Mouse (Mus musculus) midbrain, embryonic 12.5 days (tissue): Measurements from ENCODE around the gene Kyat3. TPM values are rescaled to one million over a fixed set of nuclear protein-coding genes. Genes with fewer than 3 reads are reported as not detected.
"Not testable (repeated sequence)": the region's sequence is repeated elsewhere in the genome, so short reads cannot be mapped to it uniquely, and the experiment has no call there.

ENCODE experiments used
- ATAC-seq: fragments of 200-750 bp; cut with Nextera tagmentation; 2 replicates; pipeline ENCODE4 v1.8.0; 2017; ENCODE audit warnings: low read depth, moderate TSS enrichment, moderate library complexity; ENCODE audit not compliant: low FRiP score
- H3K27ac ChIP-seq: fragments of 300-500 bp; sonication (generic); replicated peaks from 2 replicates; pipeline ENCODE4 v1.5.1; 2016; ENCODE audit warnings: mild to moderate bottlenecking
- H3K27me3 ChIP-seq: fragments of 300-500 bp; sonication (generic); 2 replicates; pipeline ENCODE4 v1.6.1; 2016; ENCODE audit warnings: mild to moderate bottlenecking
- H3K36me3 ChIP-seq: fragments of 300-500 bp; sonication (generic); 2 replicates; pipeline ENCODE4 v1.6.1; 2016
- H3K4me1 ChIP-seq: fragments of 300-500 bp; sonication (generic); 2 replicates; pipeline ENCODE4 v1.6.1; 2016
- H3K4me2 ChIP-seq: fragments of 300-500 bp; sonication (generic); replicated peaks from 2 replicates; pipeline ENCODE4 v1.6.1; 2016; ENCODE audit warnings: mild to moderate bottlenecking, moderate library complexity
- H3K4me3 ChIP-seq: fragments of 300-500 bp; sonication (generic); 2 replicates; pipeline ENCODE4 v1.5.1; 2016; ENCODE audit warnings: mild to moderate bottlenecking
- H3K9ac ChIP-seq: fragments of 300-500 bp; sonication (generic); replicated peaks from 2 replicates; pipeline ENCODE4 v1.6.1; 2016; ENCODE audit warnings: mild to moderate bottlenecking, moderate library complexity
- H3K9me3 ChIP-seq: fragments of 300-500 bp; sonication (generic); 2 replicates; pipeline ENCODE4 v1.6.1; 2016; ENCODE audit warnings: mild to moderate bottlenecking
- WGBS: fragments of 180-500 bp; shearing (Covaris S2); methylation state at CpG from one replicate; pipeline ENCODE4 v1.1.7; 2016; 5-methylcytosine and 5-hydroxymethylcytosine counted together
- polyA plus RNA-seq: library from polyadenylated mRNA; unstranded; fragments of >200 nt; fragmentation: Nextera tagmentation; extraction: Ambion mirVana; gene quantifications from 2 replicates; pipeline ENCODE4 v1.2.1, GENCODE M21; 2016

The Kyat3 gene
- polyA plus RNA-seq: 6.9 and 7.9 TPM in 2 replicates

DNA sequence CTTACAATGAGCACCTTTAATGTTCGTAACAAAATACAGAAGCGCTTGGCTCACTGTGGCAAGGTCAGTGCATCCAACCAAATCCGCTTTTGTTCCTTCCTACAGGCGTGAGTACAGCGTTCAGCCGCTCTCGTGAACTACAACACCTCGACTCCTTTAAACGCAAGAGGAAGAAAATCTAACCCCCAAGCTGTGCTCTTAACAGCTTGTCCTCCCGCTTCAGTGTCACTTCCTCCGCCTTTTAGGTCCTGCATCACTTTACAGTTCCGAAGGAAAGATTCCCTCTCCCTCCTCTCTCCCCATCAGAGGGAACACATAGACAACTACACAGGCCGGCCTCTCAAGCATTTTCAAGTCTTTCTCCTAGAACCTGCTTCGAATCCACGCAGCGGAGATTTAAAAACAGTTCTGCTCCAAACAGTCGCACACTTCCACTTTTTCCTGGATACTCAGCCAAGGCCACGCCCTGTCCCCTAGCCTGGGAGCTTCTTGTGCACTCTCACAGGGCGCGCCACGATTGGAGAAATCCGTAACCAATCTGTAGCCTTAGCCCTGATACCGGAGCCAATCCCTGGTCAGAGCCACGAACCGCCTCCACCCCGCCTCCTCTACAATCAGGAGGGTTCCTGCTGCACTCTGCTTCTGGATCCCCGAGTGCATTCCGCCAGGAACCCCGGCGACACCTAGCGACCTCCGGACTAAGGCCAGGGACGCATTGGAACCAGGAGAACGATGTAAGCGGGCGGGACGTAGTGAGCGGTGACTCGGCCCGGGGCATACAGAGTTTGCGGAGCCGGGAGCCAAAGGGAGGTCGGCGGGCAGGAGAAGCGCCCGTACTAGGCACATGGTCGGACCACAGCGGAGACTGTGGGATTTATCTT lies at the start of gene Kyat3:
TSS of gene Kyat3 (plus strand) at position 610 of the 881 bp plus-strand sequence.
- ATAC-seq: peak; percentile 100
- peak within 1 kb of the TSS; percentile 64 for H3K4me2 ChIP-seq
- H3K4me1 ChIP-seq: peaks cover 14% of the 10 kb centered on the region
- no peak within 1 kb of the TSS; the same call in 1 of the 2 replicates for H3K27ac ChIP-seq
- no peaks in the 10 kb centered on the region for H3K36me3 ChIP-seq
- no peaks in the 10 kb centered on the region for H3K9me3 ChIP-seq
- peak within 1 kb of the TSS; percentile 41 for H3K9ac ChIP-seq
- peak within 1 kb of the TSS; percentile 52 for H3K4me3 ChIP-seq
- under 1% methylated on average over 48 of the region's 48 CpGs for WGBS
- peaks cover 22% of the 10 kb centered on the region for H3K27me3 ChIP-seq

DNA sequence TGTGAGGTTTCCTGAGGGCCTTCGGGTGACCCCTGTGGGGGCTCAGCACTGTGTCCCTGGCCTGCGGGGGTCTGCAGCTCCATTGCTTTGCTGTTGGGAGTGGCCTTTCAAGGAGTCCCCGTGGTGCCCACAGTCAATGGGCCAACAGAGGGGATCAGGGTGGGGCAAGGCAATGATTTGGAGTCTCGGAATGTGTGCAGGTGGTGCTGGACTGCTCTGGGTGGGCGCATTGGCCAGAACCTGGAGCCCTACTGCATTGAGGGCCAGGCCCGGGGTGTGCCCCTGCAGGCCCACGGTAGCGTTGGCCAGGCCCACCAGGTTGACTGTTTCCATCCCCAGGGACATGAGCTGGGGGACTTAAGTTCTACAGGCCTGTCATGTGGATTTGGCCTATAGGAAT lies 36.1 kb upstream of the Kyat3 start:
- H3K27me3 ChIP-seq: no peaks in the 10 kb centered on the region
- 94% methylated on average over 8 of the region's 8 CpGs for WGBS
- no peak for ATAC-seq

DNA sequence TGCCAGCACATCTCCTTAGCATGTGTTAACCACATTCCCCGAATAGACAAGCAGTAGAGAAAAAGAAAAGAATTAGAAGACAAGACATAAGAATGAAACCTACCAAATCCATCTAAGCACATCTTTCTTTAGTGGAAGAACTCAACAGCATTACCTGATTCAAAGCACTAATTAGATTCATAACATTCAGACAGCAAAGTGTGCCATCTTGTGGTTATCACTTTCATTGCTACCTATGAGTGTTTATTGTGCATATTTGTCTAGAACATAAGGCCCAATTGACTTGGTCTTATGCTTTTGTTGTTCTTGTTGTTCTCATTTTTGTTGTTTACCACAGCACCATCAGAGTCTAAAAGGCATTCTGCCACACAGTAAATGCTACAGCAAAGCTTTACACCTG lies 26.2 kb upstream of the Kyat3 start:
- 87% methylated on average over 1 of the region's 1 CpGs for WGBS
- no peaks in the 10 kb centered on the region for H3K27me3 ChIP-seq
- H3K27ac ChIP-seq: no peak overlapping the region
- H3K36me3 ChIP-seq: no peaks in the 10 kb centered on the region
- H3K4me1 ChIP-seq: no peaks in the 10 kb centered on the region
- no peak for ATAC-seq
- H3K9ac ChIP-seq: no peak overlapping the region
- no peak overlapping the region for H3K4me2 ChIP-seq
- H3K9me3 ChIP-seq: no peaks in the 10 kb centered on the region
- no peak overlapping the region for H3K4me3 ChIP-seq

More for the DNA sequence above, 36.1 kb upstream of the Kyat3 start:
- Histone ChIP-seq H3K4me1 (no peaks in the 10 kb centered on the region), H3K9ac (no peak overlapping the region), H3K4me2 (no peak overlapping the region), H3K27ac (no peak overlapping the region), H3K9me3 (no peaks in the 10 kb centered on the region; the same call in 1 of the 2 replicates), H3K4me3 (no peak overlapping the region), H3K36me3 (no peaks in the 10 kb centered on the region)

DNA sequence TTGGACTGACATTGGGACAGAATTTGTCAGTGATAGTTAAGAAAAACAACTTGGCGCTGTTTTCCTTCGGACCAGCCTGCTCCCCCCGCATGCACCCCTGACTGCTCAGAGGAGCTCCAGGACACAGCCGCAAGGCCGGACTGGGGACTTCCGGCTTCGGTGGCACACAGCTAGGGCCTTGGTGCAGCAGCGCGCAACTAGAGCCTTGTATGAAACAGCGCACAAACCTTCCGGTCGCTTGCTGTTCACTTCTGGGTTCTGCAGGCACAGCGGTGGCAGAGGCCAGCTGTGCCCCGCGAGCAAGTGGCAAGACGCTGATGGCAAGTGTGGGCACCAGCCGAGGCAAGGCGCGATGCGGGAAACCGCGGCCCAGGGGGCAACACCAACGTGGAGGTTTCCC lies 12.9 kb upstream of the Kyat3 start:
- no peak overlapping the region for H3K4me3 ChIP-seq

DNA sequence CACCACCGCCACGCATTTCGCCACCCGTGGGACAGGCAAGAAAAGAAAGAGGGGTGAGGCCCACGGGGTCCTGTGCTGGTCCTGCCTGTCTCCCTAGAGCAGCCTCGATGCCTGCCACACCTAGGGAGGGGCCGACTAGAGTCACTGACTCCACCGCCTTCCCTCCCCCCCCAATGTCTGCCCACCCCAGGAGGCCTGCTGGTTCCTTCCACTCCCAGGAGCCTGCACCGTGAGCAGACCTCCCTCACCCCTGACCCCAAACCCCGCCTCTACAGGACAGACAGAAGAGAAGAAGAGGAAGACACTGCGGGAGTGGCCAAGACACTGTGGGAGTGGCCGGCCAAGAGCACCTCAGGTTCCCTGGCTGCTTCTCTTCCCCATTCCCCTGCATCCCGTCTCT lies 12.5 kb upstream of the Kyat3 start:
- Histone ChIP-seq H3K36me3 (no peaks in the 10 kb centered on the region), H3K9ac (no peak overlapping the region), H3K4me1 (no peaks in the 10 kb centered on the region), H3K27me3 (no peaks in the 10 kb centered on the region), H3K4me3 (no peak overlapping the region), H3K4me2 (peak overlapping the region; percentile 27; the same call in 1 of the 2 replicates), H3K9me3 (peaks cover 4% of the 10 kb centered on the region; the same call in 1 of the 2 replicates), H3K27ac (no peak overlapping the region)
- WGBS: 49% methylated on average over 13 of the region's 13 CpGs
- ATAC-seq: no peak

More for the DNA sequence above, 12.9 kb upstream of the Kyat3 start:
- WGBS: 68% methylated on average over 23 of the region's 23 CpGs
- Histone ChIP-seq H3K27me3 (no peaks in the 10 kb centered on the region), H3K27ac (no peak overlapping the region), H3K36me3 (no peaks in the 10 kb centered on the region), H3K4me2 (peak overlapping the region; percentile 27; the same call in 1 of the 2 replicates), H3K9ac (no peak overlapping the region), H3K9me3 (peaks cover 4% of the 10 kb centered on the region; the same call in 1 of the 2 replicates), H3K4me1 (no peaks in the 10 kb centered on the region)
- no peak for ATAC-seq

DNA sequence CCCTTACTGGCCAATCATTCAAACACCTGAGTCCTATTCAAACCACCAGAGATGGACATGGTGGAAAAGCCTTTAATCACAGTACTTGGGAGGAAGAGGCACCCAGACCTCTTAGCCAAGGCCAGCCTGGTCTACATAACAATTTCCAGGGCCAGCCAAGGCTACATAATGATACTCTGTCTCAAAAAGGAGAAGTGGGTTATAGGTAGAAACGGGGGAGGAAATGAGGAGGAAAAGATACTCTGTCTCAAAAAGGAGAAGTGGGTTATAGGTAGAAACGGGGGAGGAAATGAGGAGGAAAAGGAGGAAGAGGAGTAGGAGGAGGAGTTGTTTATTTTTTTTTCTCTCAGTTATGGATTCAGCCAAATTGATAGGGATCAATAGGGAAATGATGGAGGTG lies 4.3 kb upstream of the Kyat3 start:
- Histone ChIP-seq H3K4me1 (peaks cover 12% of the 10 kb centered on the region), H3K4me2 (no peak overlapping the region), H3K9me3 (no peaks in the 10 kb centered on the region), H3K9ac (no peak overlapping the region), H3K4me3 (no peak overlapping the region), H3K27ac (no peak overlapping the region), H3K27me3 (peaks cover 15% of the 10 kb centered on the region), H3K36me3 (no peaks in the 10 kb centered on the region)
- no peak for ATAC-seq
- 81% methylated on average over 2 of the region's 2 CpGs for WGBS

DNA sequence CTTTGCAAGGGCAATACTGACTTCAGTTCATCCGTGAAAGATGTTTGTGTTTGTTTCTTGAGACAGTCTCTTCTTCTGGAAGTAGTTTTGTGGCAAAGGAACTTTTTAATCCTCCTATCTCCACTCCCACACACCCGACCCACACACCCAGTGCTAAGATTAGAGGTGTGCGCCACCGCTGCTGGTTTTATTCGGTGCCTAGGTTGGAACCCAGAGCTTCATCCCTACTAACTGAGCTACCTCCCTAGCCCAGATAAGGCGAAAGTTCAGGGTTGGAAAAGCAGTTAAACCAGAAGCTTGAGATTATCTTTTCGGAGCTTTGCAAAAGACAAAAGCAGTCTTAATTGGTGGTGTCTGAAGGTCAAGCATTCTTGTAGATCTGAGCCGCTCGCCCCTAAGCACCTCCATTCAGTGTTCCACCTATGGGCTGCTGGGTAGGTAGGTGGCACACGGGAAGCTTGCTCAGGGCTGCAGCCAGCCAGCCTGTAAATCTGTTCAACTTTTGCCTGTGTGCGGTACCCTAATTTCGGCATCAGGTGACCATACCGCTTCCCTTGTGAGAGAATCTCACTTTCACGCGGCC lies 647 bp downstream of the Kyat3 start:
- Histone ChIP-seq H3K4me3 (peak overlapping the region; percentile 52), H3K4me1 (peaks cover 14% of the 10 kb centered on the region), H3K9ac (no peak overlapping the region), H3K36me3 (no peaks in the 10 kb centered on the region), H3K27me3 (peaks cover 22% of the 10 kb centered on the region), H3K27ac (no peak overlapping the region), H3K4me2 (peak overlapping the region; percentile 64), H3K9me3 (no peaks in the 10 kb centered on the region)
- ATAC-seq: peak; percentile 4; the same call in 1 of the 2 replicates
- WGBS: 34% methylated on average over 15 of the region's 15 CpGs

DNA sequence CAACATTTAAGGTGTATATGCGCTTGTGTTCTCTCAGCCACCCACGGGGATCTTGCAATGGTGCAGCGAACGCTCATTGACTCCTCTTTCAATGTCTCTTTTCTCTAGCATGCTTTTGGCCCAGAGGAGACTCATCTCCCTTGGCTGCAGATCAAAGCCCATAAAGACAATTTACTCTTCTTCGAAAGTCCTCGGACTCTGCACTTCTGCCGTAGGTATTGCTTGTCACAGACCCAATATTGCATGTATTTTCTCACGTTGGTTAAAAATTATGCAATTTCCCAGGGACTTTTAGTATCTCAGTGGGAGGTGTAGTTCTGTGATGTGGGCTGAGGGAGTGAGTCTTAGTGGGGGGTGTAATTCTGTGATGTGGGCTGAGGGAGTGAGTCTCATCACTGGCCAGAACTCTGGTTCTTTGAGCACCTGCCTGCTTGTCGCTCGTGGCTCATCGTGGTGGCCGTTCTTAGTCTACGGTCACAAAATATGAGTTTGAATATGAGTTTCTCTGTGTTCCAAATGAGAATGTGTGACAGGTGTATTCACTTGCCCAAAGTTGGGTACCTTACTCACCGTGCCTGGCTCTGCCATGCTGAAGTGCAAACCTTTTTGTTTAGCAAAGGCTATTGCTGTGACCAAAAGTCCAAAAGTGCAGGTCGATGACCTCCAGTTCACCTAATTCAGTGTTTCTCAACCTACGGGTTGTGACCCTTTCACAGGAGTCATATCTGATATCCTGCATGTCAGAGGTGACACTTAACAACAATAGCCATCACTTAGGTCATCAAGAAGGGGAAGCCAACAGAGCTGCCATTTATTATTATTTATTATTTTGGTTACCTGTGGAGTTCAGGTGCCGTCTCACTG lies 6.0 kb downstream of the Kyat3 start:
- no peak for ATAC-seq
- Histone ChIP-seq H3K36me3 (no peaks in the 10 kb centered on the region), H3K27me3 (peaks cover 4% of the 10 kb centered on the region), H3K9ac (no peak overlapping the region), H3K4me3 (no peak overlapping the region), H3K4me1 (no peaks in the 10 kb centered on the region), H3K4me2 (no peak overlapping the region), H3K9me3 (no peaks in the 10 kb centered on the region), H3K27ac (no peak overlapping the region)
- 93% methylated on average over 17 of the region's 17 CpGs for WGBS

DNA sequence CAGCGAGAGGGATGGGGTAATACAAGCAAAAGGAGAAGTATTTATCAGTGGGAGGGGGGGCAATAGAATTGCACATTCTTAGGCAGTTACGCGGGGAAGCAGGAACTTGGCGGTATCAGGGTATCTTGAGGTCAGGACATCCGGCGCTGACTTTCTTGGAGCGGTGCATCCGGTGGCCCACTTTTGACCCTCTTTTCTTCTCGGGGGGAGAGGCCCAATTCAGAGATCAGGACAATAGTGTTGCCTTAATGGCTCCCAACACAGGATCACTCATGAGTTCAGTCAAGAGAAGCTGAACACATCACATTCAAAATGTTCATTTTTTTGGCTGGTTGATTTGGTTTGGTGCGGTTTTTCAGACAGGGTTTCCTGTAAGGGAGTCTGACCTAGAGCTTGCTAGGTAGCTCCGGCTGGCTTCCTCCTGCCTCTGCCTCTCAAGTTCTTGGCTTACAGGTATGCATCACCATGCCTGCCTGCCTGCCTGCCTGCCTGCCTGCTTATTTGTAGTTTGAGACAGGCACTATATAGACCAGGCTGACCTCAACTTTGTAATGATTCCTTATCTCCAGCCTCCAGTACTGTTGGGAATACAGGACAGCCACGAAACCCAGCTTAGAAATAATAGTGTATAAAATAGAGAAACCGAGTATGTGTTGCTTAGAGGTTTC lies 7.5 kb downstream of the Kyat3 start:
- not testable (repeated sequence) for H3K9me3 ChIP-seq, H3K27me3 ChIP-seq, H3K9ac ChIP-seq, H3K27ac ChIP-seq, H3K4me1 ChIP-seq, H3K4me2 ChIP-seq, H3K36me3 ChIP-seq, H3K4me3 ChIP-seq
- ATAC-seq: peak; percentile 47; the same call in 1 of the 2 replicates
- WGBS: 85% methylated on average over 12 of the region's 13 CpGs

DNA sequence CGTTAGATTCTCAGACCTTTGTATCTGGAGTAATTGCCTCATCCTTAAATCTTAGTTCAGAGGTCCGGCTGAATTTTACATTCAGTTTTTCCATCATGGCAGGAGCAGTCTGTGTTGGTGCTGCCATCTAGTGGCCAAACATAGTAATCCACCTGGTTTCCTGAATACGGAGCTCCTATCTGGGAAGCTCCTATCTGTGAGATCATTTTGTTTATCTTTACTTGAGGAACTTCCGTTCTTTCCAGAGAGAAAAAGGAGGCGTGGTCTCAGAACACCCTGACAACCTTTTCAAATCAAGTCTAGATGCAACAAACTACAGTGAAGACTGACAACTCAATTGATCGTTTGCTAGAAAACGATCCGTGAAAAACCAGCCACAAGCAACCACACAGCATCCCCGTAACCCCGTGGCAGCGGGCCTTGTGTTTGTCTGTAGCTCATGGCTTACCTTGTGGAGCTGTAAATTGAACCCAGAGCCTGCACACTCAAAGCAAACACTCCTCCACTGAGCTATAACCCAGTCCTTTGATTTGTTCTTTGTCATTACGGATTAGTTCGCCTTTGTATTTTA lies 8.1 kb downstream of the Kyat3 start:
- no peak overlapping the region for H3K4me2 ChIP-seq
- no peak overlapping the region for H3K4me3 ChIP-seq
- no peaks in the 10 kb centered on the region for H3K9me3 ChIP-seq
- WGBS: 54% methylated on average over 13 of the region's 13 CpGs
- no peaks in the 10 kb centered on the region for H3K27me3 ChIP-seq
- no peak overlapping the region for H3K9ac ChIP-seq
- peak; percentile 45; the same call in 1 of the 2 replicates for ATAC-seq
- no peaks in the 10 kb centered on the region for H3K4me1 ChIP-seq
- no peaks in the 10 kb centered on the region for H3K36me3 ChIP-seq
- H3K27ac ChIP-seq: no peak overlapping the region
